Mouse (Mus musculus) lung, postnatal 4 days (tissue): ENCODE measurements around the gene Sco1.

Experiments
- DNase-seq, 2 experiments: peaks; one replicate each; pipeline ENCODE4 v3.0.0; 2021

The Sco1 gene

DNA sequence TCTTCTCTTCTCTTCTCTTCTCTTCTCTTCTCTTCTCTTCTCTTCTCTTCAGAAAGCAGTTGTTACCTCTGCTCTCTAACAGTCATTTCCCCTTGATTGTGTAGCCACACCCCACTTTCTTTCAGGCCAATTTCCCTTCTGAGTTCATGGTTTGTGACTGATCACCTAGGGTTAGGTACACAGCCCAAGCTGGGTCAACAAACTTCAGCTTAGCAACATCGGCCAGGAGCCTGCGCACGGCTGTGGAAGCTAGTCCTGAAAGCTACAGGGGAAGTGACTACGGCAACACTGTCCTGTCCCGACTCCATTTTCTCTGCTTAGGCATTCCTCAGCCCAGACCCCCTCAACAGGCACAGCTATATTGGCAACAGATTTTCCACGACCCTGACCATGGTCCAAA, 7.5 kb upstream of the Sco1 start:
- DNase-seq: no peak

DNA sequence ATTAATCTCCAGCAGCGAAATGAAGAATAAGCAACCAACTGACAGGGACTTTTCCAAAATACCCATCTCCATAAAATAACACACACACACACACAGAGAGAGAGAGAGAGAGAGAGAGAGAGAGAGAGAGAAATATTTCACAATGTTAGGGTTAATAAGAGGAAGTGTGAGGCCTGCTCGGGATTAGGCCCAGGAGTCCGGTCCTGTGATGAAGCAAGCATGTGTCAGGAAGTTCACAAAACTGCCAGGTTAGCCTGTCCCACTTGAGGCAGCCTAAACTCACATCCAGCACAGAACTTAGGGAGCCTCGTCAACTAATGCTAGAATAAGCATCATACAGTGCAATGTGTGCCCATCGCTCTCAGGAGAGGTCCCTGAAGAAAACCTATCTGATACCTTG, 5.3 kb upstream of the Sco1 start:
- no peak for DNase-seq

DNA sequence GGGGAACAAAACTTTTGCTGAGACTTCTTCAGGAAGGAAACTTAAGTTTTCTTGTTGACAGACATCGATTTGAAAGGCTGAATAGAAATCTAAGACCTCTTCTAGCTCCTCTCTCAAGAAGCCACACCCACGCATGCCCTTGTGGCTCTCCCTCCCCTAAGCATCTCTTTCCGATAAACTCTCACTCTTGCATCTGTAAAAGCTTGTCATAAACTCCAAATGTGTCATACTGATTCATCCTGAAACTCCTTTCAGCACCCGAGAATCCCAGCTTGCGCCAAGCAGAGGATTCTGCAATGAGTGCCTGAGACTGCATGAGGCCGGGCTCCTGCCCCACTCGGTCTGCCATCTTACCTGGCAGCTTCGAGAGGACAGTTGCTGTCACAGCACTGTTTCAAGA, 4.0 kb upstream of the Sco1 start:
- DNase-seq: no peak

DNA sequence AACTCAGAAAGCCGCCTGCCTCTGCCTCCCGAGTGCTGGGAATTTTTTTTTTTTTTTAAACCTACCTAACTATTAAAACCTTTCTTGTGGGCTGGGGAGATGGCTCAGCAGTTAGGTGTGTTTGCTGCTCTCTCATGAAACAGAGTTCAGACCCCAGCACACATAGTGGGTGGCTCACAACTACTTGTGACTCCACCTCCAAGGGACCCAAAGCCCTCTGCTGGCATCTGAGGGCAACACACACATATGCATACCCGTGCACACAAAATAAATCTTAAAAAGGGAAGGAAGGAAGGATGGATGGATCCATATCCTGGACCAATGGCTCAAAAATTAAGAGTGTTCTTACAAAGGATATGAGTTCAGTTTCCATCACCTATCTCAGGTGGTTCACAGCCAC, 3.2 kb upstream of the Sco1 start:
- DNase-seq: no peak

DNA sequence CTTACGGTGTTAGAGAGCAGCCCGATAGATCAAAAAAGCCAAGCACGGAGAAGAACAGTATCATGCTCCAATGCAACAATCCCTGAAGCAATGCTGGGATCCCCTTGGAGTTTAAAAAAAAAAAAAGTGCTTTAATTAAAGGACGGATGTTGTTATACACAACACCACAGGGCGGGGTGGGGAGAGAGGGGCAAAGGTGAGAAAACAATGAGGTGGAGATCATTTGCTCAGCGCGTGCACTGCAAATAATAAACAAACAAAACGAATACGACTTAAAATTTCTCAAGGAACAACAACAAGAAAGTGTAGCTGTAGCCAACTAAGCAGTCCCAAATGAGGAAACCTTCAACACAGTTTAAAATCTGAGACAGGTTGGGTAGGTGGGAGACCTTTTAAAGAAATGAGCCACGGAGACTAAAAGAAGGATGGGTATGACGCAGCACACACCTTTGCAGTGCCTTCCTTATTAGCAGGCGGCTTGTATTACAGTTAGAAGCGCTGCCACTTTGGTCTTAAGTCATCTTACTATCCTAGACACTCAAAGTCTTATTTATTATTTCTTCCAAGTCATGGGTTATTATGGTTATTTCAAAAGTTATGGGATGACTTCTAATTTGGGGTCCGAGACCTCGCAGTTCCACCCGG, 672 bp upstream of the Sco1 start:
- no peak for DNase-seq

- DNase-seq: no peak
These were observed 2.4 kb downstream of the Sco1 start for GRCm38 (mm10) chr11:67054754-67055365.

- no peak for DNase-seq
These were observed 8.8 kb downstream of the Sco1 start for GRCm38 (mm10) chr11:67061311-67061710.

- DNase-seq: no peak
These were observed 10.3 kb downstream of the Sco1 start for GRCm38 (mm10) chr11:67062726-67063125.

- no peak for DNase-seq
These were observed 15.3 kb downstream of the Sco1 start for GRCm38 (mm10) chr11:67067741-67068140.

DNA sequence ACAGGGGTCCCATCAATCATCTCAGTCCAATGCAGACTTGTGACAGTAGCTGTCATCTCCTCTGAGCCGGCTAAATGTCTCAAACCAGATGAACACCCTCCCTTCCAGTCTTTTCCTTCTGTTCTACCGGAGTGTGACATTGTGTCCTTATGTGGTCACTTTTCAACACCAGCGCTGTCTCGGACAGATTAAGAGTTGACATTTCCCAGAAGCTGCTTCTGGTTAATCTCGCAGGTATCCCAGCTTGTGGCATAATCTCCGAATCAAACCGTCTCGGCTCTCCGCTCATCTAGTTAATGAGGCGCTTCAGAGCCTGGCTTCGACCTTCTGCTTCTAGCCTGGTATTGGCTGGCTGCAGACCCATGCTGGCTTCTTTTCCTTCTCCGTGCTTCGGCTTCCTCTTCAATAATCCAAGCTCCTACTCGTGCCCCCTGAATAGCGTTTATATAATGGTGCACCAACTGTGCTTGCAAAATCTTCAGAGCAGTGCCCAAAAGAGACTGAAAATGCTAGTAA, 20.2 kb downstream of the Sco1 start:
- no peak for DNase-seq

DNA sequence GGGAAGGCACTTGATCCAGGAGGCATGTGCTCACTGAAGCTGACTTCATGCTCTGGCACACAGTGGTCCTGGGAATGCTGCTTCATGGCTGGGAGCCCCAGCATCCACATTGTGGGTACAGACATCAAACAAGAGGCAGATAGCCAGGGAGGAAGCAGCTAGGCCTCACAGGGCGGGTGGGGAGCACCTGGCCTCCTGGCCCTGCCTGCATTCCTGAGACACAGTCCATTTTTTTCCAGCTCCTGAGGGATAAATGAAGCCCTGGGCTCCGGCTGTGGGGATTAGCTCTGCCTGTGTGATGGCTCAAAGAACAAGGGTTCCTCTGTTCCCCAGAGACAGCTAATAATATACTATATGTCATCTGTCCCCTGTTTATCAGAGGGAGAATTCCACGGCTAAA, 22.6 kb downstream of the Sco1 start:
- DNase-seq: no peak

GRCm38 (mm10) chr11:67076781-67077180, 24.3 kb downstream of the Sco1 start:
- no peak for DNase-seq

DNA sequence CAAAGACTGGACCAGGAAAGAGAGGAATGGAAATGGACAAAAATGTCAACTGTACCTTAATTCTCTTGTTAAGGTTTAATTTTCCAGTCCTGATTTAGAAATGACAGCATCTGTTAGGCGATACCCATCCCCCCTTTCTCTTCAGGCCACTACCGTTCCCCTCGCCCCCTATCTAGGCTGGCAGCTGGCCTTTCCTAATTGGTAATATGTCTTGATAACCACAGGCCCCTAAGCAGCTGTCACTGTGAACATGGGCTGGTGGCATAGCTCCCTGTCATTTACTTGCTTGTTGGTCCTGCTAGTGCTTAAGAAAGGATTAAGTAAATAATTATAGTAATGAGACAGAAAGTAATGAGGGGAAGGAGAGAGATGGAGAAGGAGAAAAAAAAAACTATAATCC, 25.0 kb downstream of the Sco1 start:
- no peak for DNase-seq

DNA sequence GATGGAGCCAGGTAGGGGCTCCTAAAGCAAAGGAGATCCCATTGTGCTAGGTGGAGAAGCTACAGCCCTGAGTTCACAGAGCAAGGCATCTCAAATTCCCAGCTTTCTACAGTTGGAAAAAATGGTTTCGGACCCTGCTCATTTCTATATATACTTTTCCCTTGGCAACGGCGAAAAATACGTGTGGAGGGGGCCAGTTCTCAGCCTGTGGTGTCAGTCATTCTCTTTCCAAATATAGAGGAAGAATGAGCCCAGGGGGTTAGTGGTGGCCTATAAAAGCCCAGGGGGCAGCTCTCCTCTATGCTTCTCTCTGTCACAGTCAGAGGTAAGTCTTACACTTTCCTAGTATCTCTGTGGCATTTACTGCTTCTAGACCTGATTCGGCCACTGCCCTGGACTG, 25.5 kb downstream of the Sco1 start, which contains the start of gene Myh3:
Gene Myh3, plus strand, starts transcription at position 301 of the 400 bp plus-strand sequence.
- no peak for DNase-seq

- no peak for DNase-seq
These were observed 26.4 kb downstream of the Sco1 start for GRCm38 (mm10) chr11:67078888-67079287.

- DNase-seq: no peak
These were observed 27.3 kb downstream of the Sco1 start for GRCm38 (mm10) chr11:67079740-67080139.

GRCm38 (mm10) chr11:67080168-67080567, 27.7 kb downstream of the Sco1 start:
- peak; percentile 36 to 70 for DNase-seq

- DNase-seq: peak; percentile 50 to 74
These were observed 28.7 kb downstream of the Sco1 start for GRCm38 (mm10) chr11:67081125-67081649.

GRCm38 (mm10) chr11:67082188-67082587, 29.7 kb downstream of the Sco1 start:
- peak in 1 of 2 experiments; percentile 6 for DNase-seq

- DNase-seq: no peak
These were observed 30.3 kb downstream of the Sco1 start for GRCm38 (mm10) chr11:67082793-67083192.

- no peak for DNase-seq
These were observed 30.8 kb downstream of the Sco1 start for GRCm38 (mm10) chr11:67083239-67083638.

DNA sequence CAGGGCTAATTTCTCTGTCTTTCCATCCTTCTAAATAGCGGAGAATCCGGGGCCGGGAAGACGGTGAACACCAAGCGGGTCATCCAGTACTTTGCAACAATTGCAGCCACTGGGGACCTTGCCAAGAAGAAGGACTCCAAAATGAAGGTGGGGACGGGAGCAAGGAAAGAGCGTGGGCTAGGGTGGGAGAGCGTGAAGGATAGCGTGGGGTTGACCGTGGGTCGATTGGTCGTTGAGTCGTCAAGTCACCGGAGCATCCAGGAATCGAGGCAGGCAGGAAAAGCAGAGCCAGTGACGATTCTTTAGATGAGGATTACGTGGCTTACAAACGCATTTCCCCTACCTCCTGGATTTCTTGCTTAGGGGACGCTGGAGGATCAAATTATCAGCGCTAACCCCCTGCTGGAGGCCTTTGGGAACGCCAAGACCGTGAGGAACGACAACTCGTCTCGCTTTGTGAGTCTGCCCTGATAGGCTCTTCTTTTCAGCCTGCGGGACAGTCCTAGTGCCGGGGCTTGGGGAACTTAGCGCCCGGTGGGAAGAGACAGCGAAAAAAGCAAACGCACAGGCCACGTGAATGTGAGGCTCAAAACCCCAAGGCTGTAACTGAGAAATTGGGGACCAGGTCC, 31.4 kb downstream of the Sco1 start:
- no peak for DNase-seq

- DNase-seq: peak; percentile 37 to 76
These were observed 33.0 kb downstream of the Sco1 start for GRCm38 (mm10) chr11:67085489-67085888.
